Mouse (Mus musculus) C2C12 (cell line): ENCODE measurements around the gene Tmem186. TPM values are rescaled to one million over a fixed set of nuclear protein-coding genes. Genes with fewer than 3 reads are reported as not detected.
A peak's percentile ranks its signal among the peaks of the same experiment; 100 is the strongest.

Experiments
- H3K27me3 ChIP-seq: one replicate; pipeline ENCODE4 v1.6.1; 2011; ENCODE audit not compliant: control insufficient read depth, insufficient read depth, insufficient read length
- H3K36me3 ChIP-seq: one replicate; pipeline ENCODE4 v1.6.1; 2011; ENCODE audit not compliant: control insufficient read depth, insufficient read depth
- H3K4me3 ChIP-seq: one replicate; pipeline ENCODE4 v1.5.1; 2011; ENCODE audit warnings: mild to moderate bottlenecking, control low read depth; ENCODE audit not compliant: poor library complexity, insufficient read depth, severe bottlenecking
- H3K79me2 ChIP-seq: one replicate; pipeline ENCODE4 v1.6.1; 2011; ENCODE audit not compliant: control insufficient read depth, insufficient read depth
- H3K79me3 ChIP-seq: one replicate; pipeline ENCODE4 v1.6.1; 2011; ENCODE audit warnings: low read depth, control low read depth
- H3ac ChIP-seq: one replicate; pipeline ENCODE3; 2011; ENCODE audit warnings: low read depth; ENCODE audit not compliant: control insufficient read depth, insufficient read length
- CEBPB ChIP-seq: IDR thresholded peaks from one replicate; pipeline ENCODE4 v1.6.1; 2011; ENCODE audit warnings: low read depth, mild to moderate bottlenecking, control low read depth, moderate library complexity
- CTCF ChIP-seq: IDR thresholded peaks from one replicate; pipeline ENCODE4 v1.5.1; 2011; ENCODE audit not compliant: control insufficient read depth, insufficient read depth, insufficient read length
- FOSL1 ChIP-seq: IDR thresholded peaks from one replicate; pipeline ENCODE4 v1.8.0; 2011; ENCODE audit warnings: mild to moderate bottlenecking, low read length; ENCODE audit not compliant: poor library complexity, insufficient read depth, severe bottlenecking
- MAX ChIP-seq: IDR thresholded peaks from one replicate; pipeline ENCODE4 v1.6.1; 2011; ENCODE audit warnings: mild to moderate bottlenecking, control low read depth
- MYOD1 ChIP-seq: IDR thresholded peaks from one replicate; pipeline ENCODE4 v1.6.1; 2011; ENCODE audit warnings: low read depth; ENCODE audit not compliant: control insufficient read depth, insufficient read length
- MYOG ChIP-seq: IDR thresholded peaks from one replicate; pipeline ENCODE4 v1.6.1; 2011; ENCODE audit not compliant: control insufficient read depth, insufficient read length; ENCODE audit errors: extremely low read depth
- USF1 ChIP-seq: IDR thresholded peaks from one replicate; pipeline ENCODE4 v1.6.1; 2011; ENCODE audit warnings: low read depth, mild to moderate bottlenecking, control low read depth, moderate library complexity
- polyA plus RNA-seq: library from polyadenylated mRNA; unstranded; fragments of >200 nt; fragmentation: generic; extraction: Trizol; gene quantifications from one replicate; pipeline ENCODE4 v1.2.1, GENCODE M21; 2012; ENCODE audit warnings: missing spikeins

Tmem186 gene
- polyA plus RNA-seq, 1 experiment, result 8.5 TPM

DNA sequence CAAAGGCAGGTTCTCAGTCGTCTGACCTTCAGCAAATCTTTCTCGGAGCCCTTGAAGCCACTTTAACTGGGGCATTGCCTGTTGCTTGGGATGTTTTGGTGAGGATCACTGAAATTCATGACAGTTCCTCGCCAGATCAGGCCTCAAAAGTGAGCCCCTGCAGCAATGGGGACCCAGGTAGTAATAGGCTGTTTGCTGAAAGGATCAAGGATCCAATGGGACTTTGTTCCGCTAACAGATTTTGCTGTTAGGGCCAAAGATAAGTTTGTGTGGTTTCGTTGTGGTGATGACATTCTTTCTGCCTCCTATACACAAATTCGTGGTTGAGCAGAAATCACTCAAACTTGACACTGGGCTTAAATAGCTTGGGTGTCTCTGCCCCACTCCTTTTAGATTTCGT, 619 bp upstream of the Tmem186 start:
- Histone ChIP-seq H3K4me3 (peak overlapping the region; percentile 91), H3K27me3 (no peaks in the 10 kb centered on the region), H3K79me3 (peaks cover 56% of the 10 kb centered on the region), H3ac (peak overlapping the region; percentile 98), H3K79me2 (peaks cover 74% of the 10 kb centered on the region), H3K36me3 (peaks cover 29% of the 10 kb centered on the region)
- TF ChIP-seq MYOG, result no peak
- no peak for TF ChIP-seq MAX
- no peak for TF ChIP-seq USF1
- TF ChIP-seq FOSL1, result no peak
- no peak for TF ChIP-seq MYOD1
- no peak for TF ChIP-seq CTCF
- TF ChIP-seq CEBPB, result no peak

DNA sequence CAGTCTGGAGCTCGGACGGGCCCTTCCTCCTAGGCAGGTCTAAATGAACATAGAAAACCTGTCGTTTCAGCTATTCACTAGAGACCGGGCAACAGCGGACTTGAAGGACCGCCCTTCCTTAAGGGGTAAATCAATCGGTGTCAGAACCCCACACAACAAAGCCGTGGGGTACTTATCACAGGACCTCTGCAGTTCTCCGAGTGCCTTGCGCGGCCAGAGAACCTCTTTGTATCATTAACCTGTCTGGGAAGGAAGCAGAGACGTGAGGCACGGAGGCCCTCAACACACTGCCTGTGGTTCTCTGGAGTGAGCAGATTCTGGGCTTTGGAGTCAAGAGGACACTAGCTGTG, 670 bp downstream of the Tmem186 start:
- TF ChIP-seq MYOG, result no peak
- TF ChIP-seq CTCF, result no peak
- TF ChIP-seq FOSL1, result no peak
- TF ChIP-seq MYOD1, result no peak

DNA sequence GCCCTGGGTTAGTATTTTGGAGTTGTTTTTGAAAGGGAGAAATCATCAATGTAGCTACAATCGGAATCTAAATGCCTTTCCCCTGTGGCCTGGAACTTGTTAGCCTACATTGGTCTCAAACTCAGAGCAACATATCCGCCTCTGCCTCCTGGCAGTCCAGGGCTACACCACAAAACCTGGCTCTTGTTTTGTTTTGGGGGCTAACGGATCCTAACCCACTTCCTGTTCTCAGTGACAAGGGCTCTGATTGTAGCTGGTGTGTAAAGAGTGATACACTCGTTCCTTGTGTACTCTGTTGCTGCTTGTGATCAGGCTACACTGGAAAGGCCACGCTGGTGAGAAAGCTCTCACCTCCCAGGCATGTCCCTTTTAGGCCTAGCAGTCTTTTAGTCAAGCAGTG, 6.1 kb downstream of the Tmem186 start:
- TF ChIP-seq MYOD1, result no peak
- no peak for TF ChIP-seq USF1
- TF ChIP-seq FOSL1, result no peak
- TF ChIP-seq MAX, result no peak
- no peak for TF ChIP-seq CTCF
- TF ChIP-seq CEBPB, result no peak
- Histone ChIP-seq H3K4me3 (no peak overlapping the region), H3K36me3 (peaks cover 30% of the 10 kb centered on the region), H3ac (no peak overlapping the region), H3K79me2 (peaks cover 37% of the 10 kb centered on the region), H3K79me3 (peaks cover 18% of the 10 kb centered on the region), H3K27me3 (no peaks in the 10 kb centered on the region)

More for the DNA sequence above, 670 bp downstream of the Tmem186 start:
- peaks cover 81% of the 10 kb centered on the region for H3K79me2 ChIP-seq
- no peaks in the 10 kb centered on the region for H3K27me3 ChIP-seq
- peak overlapping the region; percentile 97 for H3ac ChIP-seq
- H3K4me3 ChIP-seq, result peak overlapping the region; percentile 91
- H3K36me3 ChIP-seq, result peaks cover 37% of the 10 kb centered on the region
- H3K79me3 ChIP-seq, result peaks cover 56% of the 10 kb centered on the region

DNA sequence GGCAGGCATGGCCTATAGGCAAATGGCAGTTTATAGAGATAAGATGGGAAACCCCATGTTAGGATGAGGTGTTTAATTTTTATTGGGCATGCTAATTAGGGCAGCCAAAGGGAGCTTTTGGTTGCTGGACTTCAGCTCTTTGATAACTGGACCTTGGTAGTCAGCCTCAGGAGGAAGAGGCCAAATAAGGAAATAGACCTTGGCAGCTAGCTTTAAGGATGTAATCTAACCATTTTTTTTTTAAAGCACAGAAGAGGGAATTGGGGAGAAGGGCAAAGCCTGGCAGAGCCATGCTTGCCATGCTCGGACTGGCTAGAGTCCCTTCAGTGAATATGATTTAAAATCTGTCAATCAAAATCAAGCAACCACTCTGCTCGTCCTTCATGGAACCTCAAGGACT, 7.1 kb downstream of the Tmem186 start:
- no peak overlapping the region for H3ac ChIP-seq
- peaks cover 8% of the 10 kb centered on the region for H3K79me3 ChIP-seq
- no peaks in the 10 kb centered on the region for H3K27me3 ChIP-seq
- no peak for TF ChIP-seq FOSL1
- TF ChIP-seq MYOG, result no peak
- TF ChIP-seq CTCF, result no peak
- no peak for TF ChIP-seq MAX
- TF ChIP-seq CEBPB, result no peak
- no peak for TF ChIP-seq USF1
- TF ChIP-seq MYOD1, result no peak
- H3K4me3 ChIP-seq, result no peak overlapping the region
- H3K79me2 ChIP-seq, result peaks cover 27% of the 10 kb centered on the region
- peaks cover 26% of the 10 kb centered on the region for H3K36me3 ChIP-seq

DNA sequence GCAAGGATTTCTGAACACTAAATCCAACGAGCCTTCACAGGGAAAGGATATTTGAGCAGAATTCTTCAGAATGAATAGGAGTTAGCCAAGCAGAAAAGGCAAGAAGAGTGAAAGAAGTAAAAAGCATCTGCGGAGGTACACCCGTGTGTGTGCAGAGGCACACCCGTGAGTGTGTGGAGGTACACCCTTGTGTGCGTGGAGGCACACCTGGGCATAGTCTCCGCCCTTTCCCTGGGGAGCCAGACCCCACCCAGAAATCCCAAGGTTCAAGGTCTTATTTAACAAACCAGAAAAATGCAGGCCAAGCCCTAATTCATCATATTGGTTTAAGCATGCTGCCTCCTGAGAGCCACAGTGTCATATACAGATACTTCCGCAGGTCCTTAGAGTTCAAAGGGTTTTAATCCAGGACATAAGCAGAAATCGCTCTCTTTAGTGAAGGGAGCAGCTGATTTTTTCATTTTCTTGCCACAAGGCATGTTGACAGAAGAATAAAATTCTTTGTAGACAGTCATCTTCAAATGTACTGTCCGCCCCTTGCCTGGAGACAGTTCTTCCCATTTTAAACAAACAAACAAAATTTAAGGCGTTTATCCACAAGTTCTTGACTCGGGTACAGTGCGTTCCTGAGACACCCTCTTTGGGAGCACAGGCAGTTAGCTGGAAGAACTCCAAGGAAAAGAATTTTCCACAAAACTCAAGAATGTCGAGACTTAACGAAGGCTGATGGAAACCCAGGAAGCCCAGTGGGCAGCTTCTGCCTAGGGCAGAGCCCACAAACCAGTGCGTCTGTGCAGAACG, 17.0 kb downstream of the Tmem186 start:
- no peaks in the 10 kb centered on the region for H3K36me3 ChIP-seq
- no peak for TF ChIP-seq FOSL1
- TF ChIP-seq MYOG, result no peak
- TF ChIP-seq CTCF, result no peak
- TF ChIP-seq MAX, result no peak
- TF ChIP-seq MYOD1, result no peak
- TF ChIP-seq CEBPB, result no peak
- TF ChIP-seq USF1, result no peak
- no peaks in the 10 kb centered on the region for H3K79me2 ChIP-seq
- no peaks in the 10 kb centered on the region for H3K79me3 ChIP-seq
- no peak overlapping the region for H3ac ChIP-seq
- no peak overlapping the region for H3K4me3 ChIP-seq
- H3K27me3 ChIP-seq, result no peaks in the 10 kb centered on the region
